Mouse (Mus musculus) myocyte (in vitro differentiated cells): Measurements from ENCODE around the gene Rgs1. TPM values are rescaled to one million over a fixed set of nuclear protein-coding genes. Genes with fewer than 3 reads are reported as not detected.

Experiments used
- H3K27me3 ChIP-seq: one replicate; pipeline ENCODE4 v1.6.1; 2011; ENCODE audit not compliant: control insufficient read depth, insufficient read depth, insufficient read length
- H3K36me3 ChIP-seq: one replicate; pipeline ENCODE4 v1.6.1; 2011; ENCODE audit not compliant: control insufficient read depth, insufficient read depth
- H3K4me2 ChIP-seq: one replicate; pipeline ENCODE4 v1.6.1; 2011; ENCODE audit warnings: low read depth, control low read depth
- H3K4me3 ChIP-seq: one replicate; pipeline ENCODE4 v1.5.1; 2011; ENCODE audit warnings: mild to moderate bottlenecking, control low read depth, moderate library complexity
- H3K79me2 ChIP-seq: one replicate; pipeline ENCODE4 v1.6.1; 2011; ENCODE audit not compliant: control insufficient read depth, insufficient read depth
- H3ac ChIP-seq: one replicate; pipeline ENCODE4 v1.6.1; 2011; ENCODE audit not compliant: control insufficient read depth, insufficient read length
- CEBPB ChIP-seq: IDR thresholded peaks from 2 replicates; pipeline ENCODE4 v1.6.1; 2011; ENCODE audit warnings: mild to moderate bottlenecking, moderate library complexity; ENCODE audit not compliant: poor library complexity, insufficient read depth, severe bottlenecking
- E2F4 ChIP-seq: IDR thresholded peaks from one replicate; pipeline ENCODE4 v1.6.1; 2011; ENCODE audit warnings: mild to moderate bottlenecking, control low read depth, moderate library complexity; ENCODE audit not compliant: insufficient read depth
- MAX ChIP-seq: IDR thresholded peaks from one replicate; pipeline ENCODE4 v1.6.1; 2011; ENCODE audit warnings: low read depth, mild to moderate bottlenecking, control low read depth
- MYOD1 ChIP-seq, 3 experiments: IDR thresholded peaks; one replicate each; pipeline ENCODE4 v1.6.1; 2011; ENCODE audit warnings: control low read depth in 2 of 3, low read depth in 2 of 3, mild to moderate bottlenecking in 2 of 3, moderate library complexity in 1 of 3; ENCODE audit not compliant: insufficient read length in 2 of 3, control insufficient read depth in 1 of 3
- MYOG ChIP-seq, 3 experiments: IDR thresholded peaks; one replicate each; pipeline ENCODE4 v1.6.1; 2011; ENCODE audit warnings: control low read depth in 2 of 3, low read depth in 2 of 3, mild to moderate bottlenecking in 2 of 3; ENCODE audit not compliant: insufficient read length in 2 of 3, control insufficient read depth in 1 of 3, insufficient read depth in 1 of 3
- POLR2A ChIP-seq: IDR thresholded peaks from one replicate; pipeline ENCODE4 v1.6.1; 2011; ENCODE audit warnings: low read depth, mild to moderate bottlenecking, control low read depth, moderate library complexity; ENCODE audit not compliant: insufficient read length
- POLR2AphosphoS2 ChIP-seq: IDR thresholded peaks from one replicate; pipeline ENCODE4 v1.6.1; 2011; ENCODE audit warnings: low read depth, control low read depth; ENCODE audit not compliant: insufficient read length
- REST ChIP-seq: IDR thresholded peaks from one replicate; pipeline ENCODE4 v1.6.1; 2011; ENCODE audit warnings: mild to moderate bottlenecking, control low read depth, moderate library complexity; ENCODE audit not compliant: insufficient read depth, insufficient read length
- SRF ChIP-seq: IDR thresholded peaks from one replicate; pipeline ENCODE4 v1.6.1; 2011; ENCODE audit warnings: low read depth; ENCODE audit not compliant: control insufficient read depth, insufficient read length
- TCF12 ChIP-seq: IDR thresholded peaks from one replicate; pipeline ENCODE4 v1.6.1; 2011; ENCODE audit warnings: mild to moderate bottlenecking, control low read depth; ENCODE audit not compliant: poor library complexity, insufficient read depth, severe bottlenecking
- TCF3 ChIP-seq: IDR thresholded peaks from one replicate; pipeline ENCODE4 v1.6.1; 2011; ENCODE audit warnings: low read depth, control low read depth; ENCODE audit not compliant: insufficient read length
- USF1 ChIP-seq: IDR thresholded peaks from one replicate; pipeline ENCODE4 v1.6.1; 2011; ENCODE audit warnings: low read depth, mild to moderate bottlenecking, control low read depth, moderate library complexity
- polyA plus RNA-seq: library from polyadenylated mRNA; unstranded; fragments of >200 nt; fragmentation: generic; extraction: Trizol; gene quantifications from one replicate; pipeline ENCODE4 v1.2.1, GENCODE M21; 2012; ENCODE audit warnings: missing spikeins

Gene Rgs1
- polyA plus RNA-seq, 1 experiment: not detected

DNA sequence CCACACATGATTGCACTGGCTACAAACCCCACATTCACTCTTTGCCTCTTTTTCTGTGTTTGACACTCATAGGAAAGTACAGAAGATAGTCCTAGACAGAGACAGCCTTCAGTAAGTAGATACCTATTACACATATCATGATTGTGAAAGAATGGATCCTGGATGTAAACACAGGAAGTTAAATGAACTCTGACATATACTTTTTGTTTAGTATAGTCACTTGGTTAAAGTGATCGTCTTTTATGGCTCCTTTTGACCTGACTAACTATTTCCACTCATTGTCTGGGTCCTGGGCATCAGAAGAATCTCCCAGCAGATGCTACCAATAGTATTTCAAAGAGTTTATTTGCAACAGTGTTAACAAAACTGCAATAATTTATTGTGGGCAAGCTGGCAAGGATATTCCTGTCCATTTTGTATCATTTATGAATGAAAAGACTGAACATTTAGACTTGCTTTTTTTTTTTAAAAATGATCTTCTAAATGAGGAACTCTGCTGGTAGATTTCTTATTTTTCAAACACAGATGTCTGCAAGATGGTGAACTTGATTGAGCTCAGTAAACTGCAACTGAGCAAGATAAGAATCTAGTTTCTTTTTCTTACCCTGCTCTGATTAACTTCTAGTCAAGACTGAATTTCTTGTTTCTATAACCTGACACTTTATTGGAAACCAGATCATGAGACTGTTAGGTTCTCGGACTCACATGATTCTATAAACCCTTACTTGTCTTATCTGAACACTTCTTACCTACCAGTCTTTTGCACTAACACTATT lies 7.7 kb upstream of the Rgs1 start:
- no peak overlapping the region for H3K4me2 ChIP-seq
- H3ac ChIP-seq: no peak overlapping the region
- H3K27me3 ChIP-seq: no peaks in the 10 kb centered on the region
- no peaks in the 10 kb centered on the region for H3K36me3 ChIP-seq
- no peak overlapping the region for H3K4me3 ChIP-seq
- TF ChIP-seq USF1 (no peak), POLR2AphosphoS2 (no peak), E2F4 (no peak), TCF12 (no peak), CEBPB (no peak), SRF (no peak), MAX (no peak), TCF3 (no peak), MYOG (IDR thresholded peaks at IDR 0.05; ENCODE audit: control insufficient read depth in 1 of 3, insufficient read depth in 1 of 3, insufficient read length in 2 of 3, low read depth in 2 of 3) (no peak), REST (no peak), MYOD1 (IDR thresholded peaks at IDR 0.05; ENCODE audit: control insufficient read depth in 1 of 3, insufficient read length in 2 of 3, low read depth in 2 of 3) (no peak), POLR2A (no peak)
- no peaks in the 10 kb centered on the region for H3K79me2 ChIP-seq

DNA sequence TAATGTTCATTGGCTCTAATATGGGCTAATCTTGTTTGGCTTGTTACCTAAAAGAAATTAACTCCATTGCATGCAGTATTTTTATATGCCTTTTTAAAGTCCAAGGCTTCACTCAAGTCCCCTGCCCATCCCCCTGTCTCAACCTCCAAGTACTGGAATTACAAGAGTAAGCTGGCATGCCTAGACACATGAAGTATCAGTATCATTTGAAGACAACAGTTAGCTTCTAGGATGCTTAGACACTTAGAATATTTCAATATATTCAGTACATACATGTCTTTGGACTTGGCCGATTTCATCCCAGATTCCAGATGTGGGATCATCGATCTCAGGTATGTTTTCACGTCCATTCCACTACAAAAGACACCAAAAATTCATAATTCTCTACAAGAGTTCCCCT lies 836 bp downstream of the Rgs1 start:
- Histone ChIP-seq H3ac (no peak overlapping the region), H3K79me2 (no peaks in the 10 kb centered on the region), H3K27me3 (no peaks in the 10 kb centered on the region), H3K4me3 (no peak overlapping the region), H3K4me2 (no peak overlapping the region), H3K36me3 (no peaks in the 10 kb centered on the region)
- TF ChIP-seq TCF12: no peak
- no peak for TF ChIP-seq USF1
- no peak for TF ChIP-seq REST
- TF ChIP-seq POLR2AphosphoS2: no peak
- no peak for TF ChIP-seq MAX
- TF ChIP-seq POLR2A: no peak
- no peak for TF ChIP-seq MYOD1 (IDR thresholded peaks at IDR 0.05; ENCODE audit: control insufficient read depth in 1 of 3, insufficient read length in 2 of 3, low read depth in 2 of 3)
- TF ChIP-seq MYOG (IDR thresholded peaks at IDR 0.05; ENCODE audit: control insufficient read depth in 1 of 3, insufficient read depth in 1 of 3, insufficient read length in 2 of 3, low read depth in 2 of 3): no peak
- TF ChIP-seq SRF: no peak
- TF ChIP-seq E2F4: no peak
- TF ChIP-seq CEBPB: no peak
- TF ChIP-seq TCF3: no peak

GRCm38 (mm10) chr1:144247382-144247781 lies 1.7 kb downstream of the Rgs1 start:
- H3K27me3 ChIP-seq: no peaks in the 10 kb centered on the region
- H3K4me2 ChIP-seq: no peak overlapping the region
- H3ac ChIP-seq: no peak overlapping the region
- no peak for TF ChIP-seq POLR2AphosphoS2
- no peak for TF ChIP-seq MYOG (IDR thresholded peaks at IDR 0.05; ENCODE audit: control insufficient read depth in 1 of 3, insufficient read depth in 1 of 3, insufficient read length in 2 of 3, low read depth in 2 of 3)
- no peak for TF ChIP-seq E2F4
- no peak for TF ChIP-seq POLR2A
- TF ChIP-seq USF1: no peak
- no peak for TF ChIP-seq CEBPB
- TF ChIP-seq MAX: no peak
- TF ChIP-seq REST: no peak
- TF ChIP-seq TCF12: no peak
- no peak for TF ChIP-seq TCF3
- H3K79me2 ChIP-seq: no peaks in the 10 kb centered on the region
- H3K4me3 ChIP-seq: no peak overlapping the region
- no peaks in the 10 kb centered on the region for H3K36me3 ChIP-seq

- TF ChIP-seq SRF (no peak), MYOG (IDR thresholded peaks at IDR 0.05; ENCODE audit: control insufficient read depth in 1 of 3, insufficient read depth in 1 of 3, insufficient read length in 2 of 3, low read depth in 2 of 3) (no peak), USF1 (no peak), E2F4 (no peak), MAX (no peak)
- no peaks in the 10 kb centered on the region for H3K79me2 ChIP-seq
- H3K36me3 ChIP-seq: no peaks in the 10 kb centered on the region
- no peak overlapping the region for H3K4me3 ChIP-seq
- no peaks in the 10 kb centered on the region for H3K27me3 ChIP-seq
- H3ac ChIP-seq: no peak overlapping the region
- no peak overlapping the region for H3K4me2 ChIP-seq
Measured at GRCm38 (mm10) chr1:144243511-144243910, 5.5 kb downstream of the Rgs1 start.

- Histone ChIP-seq H3K27me3 (no peaks in the 10 kb centered on the region), H3K36me3 (no peaks in the 10 kb centered on the region), H3ac (no peak overlapping the region), H3K79me2 (no peaks in the 10 kb centered on the region), H3K4me2 (no peak overlapping the region), H3K4me3 (no peak overlapping the region)
- TF ChIP-seq POLR2AphosphoS2 (no peak), USF1 (no peak), TCF12 (no peak), SRF (no peak), MYOG (IDR thresholded peaks at IDR 0.05; ENCODE audit: control insufficient read depth in 1 of 3, insufficient read depth in 1 of 3, insufficient read length in 2 of 3, low read depth in 2 of 3) (no peak), REST (no peak), E2F4 (no peak), MAX (no peak), MYOD1 (IDR thresholded peaks at IDR 0.05; ENCODE audit: control insufficient read depth in 1 of 3, insufficient read length in 2 of 3, low read depth in 2 of 3) (no peak), POLR2A (no peak), CEBPB (no peak), TCF3 (no peak)
Measured at GRCm38 (mm10) chr1:144239195-144239594, 9.8 kb downstream of the Rgs1 start.
